Comparison of ENCODE assay signal across 7 mouse cellular contexts in the genomic region with DNA sequence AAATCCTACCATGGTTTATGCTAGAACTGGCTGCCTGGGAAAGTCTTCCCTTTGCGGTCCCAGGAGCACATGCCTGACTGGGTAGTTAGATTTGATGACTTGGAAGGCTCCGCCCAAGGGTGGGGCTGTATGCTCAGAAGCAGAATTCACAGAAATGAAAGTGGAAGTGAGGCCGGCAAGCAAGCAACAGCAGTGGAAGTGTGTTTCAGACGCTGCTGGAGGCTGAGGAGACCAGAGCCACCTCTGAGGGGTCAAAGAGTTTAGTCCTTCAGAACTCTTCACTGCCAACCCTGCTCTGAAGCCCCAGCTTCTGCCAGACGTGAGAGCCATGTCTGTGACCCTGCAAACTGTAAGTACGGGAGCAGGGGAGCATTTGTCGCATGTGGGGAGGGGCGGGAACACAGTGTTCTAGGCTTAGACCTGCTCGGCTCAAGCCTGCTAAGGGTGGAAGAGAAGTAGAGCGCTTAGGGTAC. TPM values are rescaled to one million over a fixed set of nuclear protein-coding genes. Genes with fewer than 3 reads are reported as not detected.
A peak's percentile ranks its signal among the peaks of the same experiment; 100 is the strongest.
DNase-seq lines count a peak whose midpoint lies in the region; ATAC-seq and TF ChIP-seq lines count a peak whose summit lies in the region.

Gene Ifi35, plus strand, starts transcription at position 134 of the 473 bp plus-strand sequence.

- intact Hi-C loops in gastrocnemius, adult 2 months (cut with DNase I): no loop called here

- TF ChIP-seq CTCF in gastrocnemius, adult 2 months (IDR thresholded peaks at IDR 0.05): no peak

- DNase-seq in ES-CJ7 (ENCODE audit: low read depth, low spot score): peak; percentile 73
- peak; percentile 86 for DNase-seq in adrenal gland, postnatal 10 days
- peak; percentile 82 for DNase-seq in gastrocnemius, adult 2 months
- peak; percentile 95 for DNase-seq in induced T-regulatory cell, adult 2 months (ENCODE audit: low read depth)
- no peak for DNase-seq in frontal cortex, postnatal 14 days (ENCODE audit: low spot score in 2 of 2)

- ATAC-seq in liver, embryonic 15.5 days (ENCODE audit: insufficient read depth): peak; percentile 85
- peak; percentile 94 for ATAC-seq in neutrophil, adult 5-6 weeks (ENCODE audit: extremely low read depth, insufficient number of reproducible peaks, low FRiP score, poor library complexity, severe bottlenecking)

- 5% methylated on average over 10 of the region's 10 CpGs for WGBS in liver, embryonic 15.5 days (ENCODE audit: insufficient replicate concordance)

- peaks cover 62% of the 10 kb centered on the region for H3K4me1 ChIP-seq in liver, embryonic 15.5 days (replicated peaks)

- H3K27me3 ChIP-seq in liver, embryonic 15.5 days: no peaks in the 10 kb centered on the region

- H3K4me3 ChIP-seq in gastrocnemius, adult 2 months: peak within 1 kb of the TSS; percentile 85
- H3K4me3 ChIP-seq in liver, embryonic 15.5 days (replicated peaks): peak within 1 kb of the TSS; percentile 75

- H3K4me2 ChIP-seq in liver, embryonic 15.5 days: peak within 1 kb of the TSS; percentile 76

- H3K9ac ChIP-seq in liver, embryonic 15.5 days: peak within 1 kb of the TSS; percentile 69

- peaks cover 29% of the 10 kb centered on the region for H3K36me3 ChIP-seq in liver, embryonic 15.5 days (replicated peaks)

- no peaks in the 10 kb centered on the region for H3K9me3 ChIP-seq in liver, embryonic 15.5 days (replicated peaks)

- H3K27ac ChIP-seq in gastrocnemius, adult 2 months: peak within 1 kb of the TSS; percentile 90
- peak within 1 kb of the TSS; percentile 93 for H3K27ac ChIP-seq in liver, embryonic 15.5 days (replicated peaks)

RNA-seq across cellular contexts. Expression of gene Ifi35, which starts in this region (rescaled TPM):
- 10 to 100 TPM; 23.0 to 24.9 TPM for total RNA-seq in adrenal gland, postnatal 10 days (2021)
- 10 to 100 TPM in 1 of 2 experiments, 1 to 10 TPM in 1; 8.6 to 14.3 TPM for total RNA-seq in gastrocnemius, adult 2 months (2021)
- 29.6 and 30.4 TPM in 2 replicates for polyA plus RNA-seq in liver, embryonic 15.5 days (2015; fragmentation: Nextera tagmentation; extraction: Ambion mirVana)
- 69.7 and 73.4 TPM in 2 replicates for total RNA-seq in neutrophil, adult 5-6 weeks (2017)

Comparison
In these comparisons a context has a peak if more than half of its experiments do, and no peak if none do; other contexts are left out.
1. DNase-seq: peak in ES-CJ7 (single experiment), adrenal gland, postnatal 10 days (single experiment), gastrocnemius, adult 2 months (single experiment) and induced T-regulatory cell, adult 2 months (single experiment); none in frontal cortex, postnatal 14 days (0 of 2).